Mouse (Mus musculus) neural tube, embryonic 14.5 days (tissue): Measurements from ENCODE around the gene Adamtsl1. TPM values are rescaled to one million over a fixed set of nuclear protein-coding genes. Genes with fewer than 3 reads are reported as not detected.

Source experiments
- ATAC-seq: fragments of 200-750 bp; cut with Nextera tagmentation; 2 replicates; pipeline ENCODE4 v1.8.0; 2017; ENCODE audit warnings: low read depth, mild to moderate bottlenecking, moderate TSS enrichment, moderate library complexity
- H3K27ac ChIP-seq: fragments of 300-500 bp; sonication (generic); 2 replicates; pipeline ENCODE4 v1.5.1; 2014; ENCODE audit warnings: low read depth, mild to moderate bottlenecking, control low read depth, low read length, moderate library complexity, mixed read lengths
- H3K27me3 ChIP-seq: fragments of 300-500 bp; sonication (generic); 2 replicates; pipeline ENCODE4 v1.6.1; 2014; ENCODE audit warnings: low read length; ENCODE audit not compliant: control insufficient read depth, insufficient read depth
- H3K36me3 ChIP-seq: fragments of 300-500 bp; sonication (generic); 2 replicates; pipeline ENCODE4 v1.6.1; 2014; ENCODE audit warnings: low read length, mixed read lengths; ENCODE audit not compliant: control insufficient read depth, insufficient read depth
- H3K4me1 ChIP-seq: fragments of 300-500 bp; sonication (generic); 2 replicates; pipeline ENCODE4 v1.6.1; 2014; ENCODE audit warnings: low read length; ENCODE audit not compliant: control insufficient read depth, insufficient read depth
- H3K4me2 ChIP-seq: fragments of 300-500 bp; sonication (generic); 2 replicates; pipeline ENCODE4 v1.6.1; 2014; ENCODE audit warnings: mild to moderate bottlenecking, low read depth, low read length, control low read depth
- H3K4me3 ChIP-seq: fragments of 300-500 bp; sonication (generic); 2 replicates; pipeline ENCODE4 v1.5.1; 2014; ENCODE audit warnings: low read depth, low read length, control low read depth, mixed read lengths
- H3K9ac ChIP-seq: fragments of 300-500 bp; sonication (generic); replicated peaks from 2 replicates; pipeline ENCODE4 v1.6.1; 2014; ENCODE audit warnings: low read depth, mild to moderate bottlenecking, control low read depth, low read length, mixed read lengths
- H3K9me3 ChIP-seq: fragments of 300-500 bp; sonication (generic); 2 replicates; pipeline ENCODE4 v1.6.1; 2016; ENCODE audit warnings: low read length; ENCODE audit not compliant: control insufficient read depth
- WGBS: fragments of 180-500 bp; shearing (Covaris S2); extraction: QIAGEN DNeasy Blood & Tissue Kit; methylation state at CpG from one replicate; pipeline ENCODE4 v1.1.7; 2014; 5-methylcytosine and 5-hydroxymethylcytosine counted together
- polyA plus RNA-seq: library from polyadenylated mRNA; unstranded; fragments of >200 nt; fragmentation: Nextera tagmentation; extraction: Ambion mirVana; gene quantifications from 2 replicates; pipeline ENCODE4 v1.2.1, GENCODE M21; 2014

Adamtsl1 gene
- polyA plus RNA-seq, 1 experiment from 2014 or later: 17.6 TPM

DNA sequence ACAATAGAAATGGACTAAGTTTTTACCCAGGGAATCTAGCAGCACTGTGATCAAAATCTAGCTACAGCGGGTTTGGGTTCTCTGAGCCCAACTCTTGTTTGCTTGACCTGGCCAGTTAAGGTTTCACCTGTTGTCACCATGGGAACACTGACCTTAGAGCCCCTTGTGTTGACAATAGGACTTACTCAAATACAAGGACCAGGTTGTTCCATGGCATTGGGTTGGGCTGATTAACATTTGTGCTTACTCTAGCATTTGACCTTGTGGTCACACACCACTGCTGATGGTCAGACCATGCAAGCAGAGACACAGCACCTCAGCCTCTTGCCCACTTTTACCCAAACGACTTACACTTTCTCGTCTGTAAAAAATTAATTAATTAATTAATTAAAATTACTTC lies 922.4 kb downstream of the Adamtsl1 start:
- H3K27me3 ChIP-seq: no peaks in the 10 kb centered on the region
- 96% methylated on average over 3 of the region's 3 CpGs for WGBS
- no peaks in the 10 kb centered on the region for H3K4me1 ChIP-seq
- H3K9ac ChIP-seq: no peak overlapping the region
- no peak for ATAC-seq
- no peaks in the 10 kb centered on the region for H3K36me3 ChIP-seq
- H3K9me3 ChIP-seq: no peaks in the 10 kb centered on the region
- H3K4me2 ChIP-seq: no peak overlapping the region
- no peak overlapping the region for H3K27ac ChIP-seq
- H3K4me3 ChIP-seq: no peak overlapping the region

DNA sequence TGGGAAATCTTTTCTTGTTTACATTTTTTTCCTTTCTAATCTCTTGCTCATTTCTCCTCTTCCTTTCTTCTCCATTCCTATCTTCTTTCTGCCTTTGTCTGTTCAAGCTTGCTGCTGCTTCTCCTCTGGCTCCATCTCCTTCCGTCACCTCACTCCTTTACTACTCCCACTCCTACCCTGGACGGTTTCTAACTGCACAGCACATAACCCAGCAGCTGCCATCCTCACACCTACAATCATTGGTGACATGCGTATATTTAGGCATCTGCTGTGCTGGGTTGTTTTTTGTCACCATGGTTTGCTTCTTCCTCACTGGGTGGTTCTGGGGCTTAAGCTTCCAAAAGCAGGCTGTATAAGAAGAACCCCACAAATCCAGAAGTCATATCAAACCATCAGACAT lies 936.5 kb downstream of the Adamtsl1 start:
- Histone ChIP-seq H3K36me3 (no peaks in the 10 kb centered on the region), H3K9ac (no peak overlapping the region), H3K4me3 (no peak overlapping the region), H3K9me3 (no peaks in the 10 kb centered on the region), H3K27ac (no peak overlapping the region), H3K4me2 (no peak overlapping the region), H3K27me3 (no peaks in the 10 kb centered on the region), H3K4me1 (no peaks in the 10 kb centered on the region)
- no peak for ATAC-seq
- 88% methylated on average over 3 of the region's 3 CpGs for WGBS

DNA sequence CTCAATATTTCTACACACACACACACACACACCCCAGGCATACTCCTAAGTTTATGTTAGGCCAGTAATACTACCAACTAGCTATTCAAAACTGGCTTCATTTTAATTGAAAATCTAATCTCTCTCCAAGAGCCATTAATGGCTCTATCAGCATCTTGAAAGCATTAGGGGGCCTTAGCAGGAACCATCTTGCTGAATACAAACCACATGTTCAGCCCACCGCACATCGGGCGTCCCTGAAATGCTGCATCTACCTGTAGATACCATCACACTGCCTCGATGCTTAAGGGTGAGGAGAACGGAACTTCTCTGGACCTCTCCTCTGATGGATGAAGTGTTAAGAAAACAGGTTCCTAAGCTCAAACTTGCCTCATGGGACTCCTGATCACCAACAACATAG lies 950.8 kb downstream of the Adamtsl1 start:
- Histone ChIP-seq H3K27ac (no peak overlapping the region), H3K4me3 (no peak overlapping the region), H3K9ac (no peak overlapping the region), H3K4me1 (no peaks in the 10 kb centered on the region), H3K36me3 (no peaks in the 10 kb centered on the region), H3K9me3 (no peaks in the 10 kb centered on the region), H3K27me3 (no peaks in the 10 kb centered on the region), H3K4me2 (no peak overlapping the region)
- WGBS: 87% methylated on average over 5 of the region's 5 CpGs
- no peak for ATAC-seq
